Mouse (Mus musculus): ENCODE results near the gene Dctn3. TPM values are rescaled to one million over a fixed set of nuclear protein-coding genes. Genes with fewer than 3 reads are reported as not detected.

Gene Dctn3
- polyA plus RNA-seq, 1 experiment = 155 TPM

GRCm38 (mm10) chr4:41745021-41745420 lies 22.1 kb upstream of the Dctn3 start:
- peaks cover 8% of the 10 kb centered on the region for H3K27me3 ChIP-seq (ENCODE audit: control insufficient read depth, insufficient read depth, insufficient read length)
- TF ChIP-seq POLR2A (IDR thresholded peaks at IDR 0.05; ENCODE audit: insufficient read length, low read depth) = no peak
- TF ChIP-seq SRF (IDR thresholded peaks at IDR 0.05; ENCODE audit: control insufficient read depth, insufficient read length, low read depth) = no peak
- TF ChIP-seq TCF3 (IDR thresholded peaks at IDR 0.05; ENCODE audit: insufficient read length, low read depth) = no peak
- no peak for TF ChIP-seq REST (IDR thresholded peaks at IDR 0.05; ENCODE audit: insufficient read depth, insufficient read length)
- no peaks in the 10 kb centered on the region for H3K36me3 ChIP-seq (ENCODE audit: control insufficient read depth, insufficient read depth)
- no peak overlapping the region for H3K4me3 ChIP-seq
- peaks cover 7% of the 10 kb centered on the region for H3K79me2 ChIP-seq (ENCODE audit: control insufficient read depth, insufficient read depth)
- no peak overlapping the region for H3ac ChIP-seq (ENCODE audit: control insufficient read depth, insufficient read length)
- H3K4me2 ChIP-seq (ENCODE audit: low read depth) = no peak overlapping the region

GRCm38 (mm10) chr4:41744131-41744530 lies 21.2 kb upstream of the Dctn3 start:
- no peak overlapping the region for H3K4me3 ChIP-seq
- H3K79me2 ChIP-seq (ENCODE audit: control insufficient read depth, insufficient read depth) = peaks cover 14% of the 10 kb centered on the region
- no peak for TF ChIP-seq E2F4 (IDR thresholded peaks at IDR 0.05; ENCODE audit: insufficient read depth)
- no peak for TF ChIP-seq USF1 (IDR thresholded peaks at IDR 0.05; ENCODE audit: low read depth)
- no peak for TF ChIP-seq CEBPB (IDR thresholded peaks at IDR 0.05; ENCODE audit: insufficient read depth, poor library complexity, severe bottlenecking)
- no peak for TF ChIP-seq MAX (IDR thresholded peaks at IDR 0.05; ENCODE audit: low read depth)
- TF ChIP-seq TCF3 (IDR thresholded peaks at IDR 0.05; ENCODE audit: insufficient read length, low read depth) = no peak
- TF ChIP-seq REST (IDR thresholded peaks at IDR 0.05; ENCODE audit: insufficient read depth, insufficient read length) = no peak
- TF ChIP-seq POLR2AphosphoS2 (IDR thresholded peaks at IDR 0.05; ENCODE audit: insufficient read length, low read depth) = no peak
- no peak for TF ChIP-seq POLR2A (IDR thresholded peaks at IDR 0.05; ENCODE audit: insufficient read length, low read depth)
- TF ChIP-seq SRF (IDR thresholded peaks at IDR 0.05; ENCODE audit: control insufficient read depth, insufficient read length, low read depth) = no peak
- no peak for TF ChIP-seq MYOG (IDR thresholded peaks at IDR 0.05; ENCODE audit: control insufficient read depth in 1 of 3, insufficient read depth in 1 of 3, insufficient read length in 2 of 3, low read depth in 2 of 3)
- TF ChIP-seq MYOD1 (IDR thresholded peaks at IDR 0.05; ENCODE audit: control insufficient read depth in 1 of 3, insufficient read length in 2 of 3, low read depth in 2 of 3) = no peak
- no peak for TF ChIP-seq TCF12 (IDR thresholded peaks at IDR 0.05; ENCODE audit: insufficient read depth, poor library complexity, severe bottlenecking)
- H3K4me2 ChIP-seq (ENCODE audit: low read depth) = no peak overlapping the region
- H3K27me3 ChIP-seq (ENCODE audit: control insufficient read depth, insufficient read depth, insufficient read length) = peaks cover 8% of the 10 kb centered on the region
- H3ac ChIP-seq (ENCODE audit: control insufficient read depth, insufficient read length) = no peak overlapping the region
- no peaks in the 10 kb centered on the region for H3K36me3 ChIP-seq (ENCODE audit: control insufficient read depth, insufficient read depth)

GRCm38 (mm10) chr4:41741158-41741560 lies 18.2 kb upstream of the Dctn3 start:
- TF ChIP-seq E2F4 (IDR thresholded peaks at IDR 0.05; ENCODE audit: insufficient read depth) (no peak), POLR2A (IDR thresholded peaks at IDR 0.05; ENCODE audit: insufficient read length, low read depth) (peak; percentile 99), TCF3 (IDR thresholded peaks at IDR 0.05; ENCODE audit: insufficient read length, low read depth) (no peak), TCF12 (IDR thresholded peaks at IDR 0.05; ENCODE audit: insufficient read depth, poor library complexity, severe bottlenecking) (no peak), USF1 (IDR thresholded peaks at IDR 0.05; ENCODE audit: low read depth) (no peak), REST (IDR thresholded peaks at IDR 0.05; ENCODE audit: insufficient read depth, insufficient read length) (no peak), MYOD1 (IDR thresholded peaks at IDR 0.05; ENCODE audit: control insufficient read depth in 1 of 3, insufficient read length in 2 of 3, low read depth in 2 of 3) (no peak), MYOG (IDR thresholded peaks at IDR 0.05; ENCODE audit: control insufficient read depth in 1 of 3, insufficient read depth in 1 of 3, insufficient read length in 2 of 3, low read depth in 2 of 3) (no peak), CEBPB (IDR thresholded peaks at IDR 0.05; ENCODE audit: insufficient read depth, poor library complexity, severe bottlenecking) (no peak), POLR2AphosphoS2 (IDR thresholded peaks at IDR 0.05; ENCODE audit: insufficient read length, low read depth) (peak; percentile 99), MAX (IDR thresholded peaks at IDR 0.05; ENCODE audit: low read depth) (no peak)
- Histone ChIP-seq H3K27me3 (ENCODE audit: control insufficient read depth, insufficient read depth, insufficient read length) (no peaks in the 10 kb centered on the region), H3K4me2 (ENCODE audit: low read depth) (peak overlapping the region; percentile 72), H3ac (ENCODE audit: control insufficient read depth, insufficient read length) (peak overlapping the region; percentile 20), H3K36me3 (ENCODE audit: control insufficient read depth, insufficient read depth) (no peaks in the 10 kb centered on the region), H3K79me2 (ENCODE audit: control insufficient read depth, insufficient read depth) (peaks cover 14% of the 10 kb centered on the region), H3K4me3 (peak overlapping the region; percentile 60)

GRCm38 (mm10) chr4:41740380-41741157 lies 17.6 kb upstream of the Dctn3 start:
- no peaks in the 10 kb centered on the region for H3K27me3 ChIP-seq (ENCODE audit: control insufficient read depth, insufficient read depth, insufficient read length)
- H3K79me2 ChIP-seq (ENCODE audit: control insufficient read depth, insufficient read depth) = peaks cover 14% of the 10 kb centered on the region
- TF ChIP-seq TCF12 (IDR thresholded peaks at IDR 0.05; ENCODE audit: insufficient read depth, poor library complexity, severe bottlenecking) (no peak), POLR2AphosphoS2 (IDR thresholded peaks at IDR 0.05; ENCODE audit: insufficient read length, low read depth) (no peak), MAX (IDR thresholded peaks at IDR 0.05; ENCODE audit: low read depth) (peak; percentile 41), USF1 (IDR thresholded peaks at IDR 0.05; ENCODE audit: low read depth) (no peak), SRF (IDR thresholded peaks at IDR 0.05; ENCODE audit: control insufficient read depth, insufficient read length, low read depth) (no peak)
- no peaks in the 10 kb centered on the region for H3K36me3 ChIP-seq (ENCODE audit: control insufficient read depth, insufficient read depth)
- H3K4me3 ChIP-seq = peak overlapping the region; percentile 60
- peak overlapping the region; percentile 69 for H3K4me2 ChIP-seq (ENCODE audit: low read depth)
- H3ac ChIP-seq (ENCODE audit: control insufficient read depth, insufficient read length) = peak overlapping the region; percentile 20

- Histone ChIP-seq H3K79me2 (ENCODE audit: control insufficient read depth, insufficient read depth) (peaks cover 14% of the 10 kb centered on the region), H3ac (ENCODE audit: control insufficient read depth, insufficient read length) (no peak overlapping the region), H3K27me3 (ENCODE audit: control insufficient read depth, insufficient read depth, insufficient read length) (no peaks in the 10 kb centered on the region), H3K4me2 (ENCODE audit: low read depth) (peak overlapping the region; percentile 69), H3K4me3 (peak overlapping the region; percentile 60), H3K36me3 (ENCODE audit: control insufficient read depth, insufficient read depth) (no peaks in the 10 kb centered on the region)
- TF ChIP-seq TCF3 (IDR thresholded peaks at IDR 0.05; ENCODE audit: insufficient read length, low read depth) (no peak), USF1 (IDR thresholded peaks at IDR 0.05; ENCODE audit: low read depth) (no peak)
Measured at GRCm38 (mm10) chr4:41739260-41739659, 16.3 kb upstream of the Dctn3 start.
